Mouse (Mus musculus) gastrocnemius, postnatal 4 days (tissue): ENCODE data around the gene Tnp1. TPM values are rescaled to one million over a fixed set of nuclear protein-coding genes. Genes with fewer than 3 reads are reported as not detected.

Experiments used
- DNase-seq, 2 experiments: peaks; one replicate each; pipeline ENCODE4 v3.0.0; 2021 to 2022; ENCODE audit warnings: low spot score in 2 of 2, mixed read lengths in 2 of 2
- total RNA-seq, 2 experiments: library from RNA; stranded (reverse); gene quantifications; 2 replicates each; pipeline ENCODE4 v1.2.3; 2021

The Tnp1 gene
- total RNA-seq, 2 experiments from 2014 or later: not detected

GRCm38 (mm10) chr1:73006847-73007246 lies 8.9 kb downstream of the Tnp1 start:
- DNase-seq: no peak

DNA sequence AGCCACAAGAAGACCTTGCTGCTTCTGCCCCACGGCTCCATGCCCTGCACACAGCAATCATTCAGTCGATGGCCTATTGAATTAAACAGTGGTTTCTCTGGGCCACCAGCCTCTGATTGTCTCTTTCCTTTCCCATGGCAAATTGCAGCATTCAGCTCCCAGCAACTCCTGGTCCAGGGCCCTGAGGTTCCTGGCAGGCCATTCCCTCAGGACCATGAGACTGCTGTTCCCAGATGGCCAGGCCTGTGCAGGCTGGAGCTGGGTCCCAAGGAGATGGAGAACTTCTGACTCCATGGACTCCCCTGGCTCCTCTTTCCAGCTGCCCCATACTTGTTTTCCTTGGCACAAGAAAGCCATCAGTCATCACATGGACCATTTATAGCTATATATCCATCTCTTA lies 10.8 kb downstream of the Tnp1 start:
- DNase-seq: no peak

GRCm38 (mm10) chr1:73002637-73003036 lies 13.1 kb downstream of the Tnp1 start:
- no peak for DNase-seq

DNA sequence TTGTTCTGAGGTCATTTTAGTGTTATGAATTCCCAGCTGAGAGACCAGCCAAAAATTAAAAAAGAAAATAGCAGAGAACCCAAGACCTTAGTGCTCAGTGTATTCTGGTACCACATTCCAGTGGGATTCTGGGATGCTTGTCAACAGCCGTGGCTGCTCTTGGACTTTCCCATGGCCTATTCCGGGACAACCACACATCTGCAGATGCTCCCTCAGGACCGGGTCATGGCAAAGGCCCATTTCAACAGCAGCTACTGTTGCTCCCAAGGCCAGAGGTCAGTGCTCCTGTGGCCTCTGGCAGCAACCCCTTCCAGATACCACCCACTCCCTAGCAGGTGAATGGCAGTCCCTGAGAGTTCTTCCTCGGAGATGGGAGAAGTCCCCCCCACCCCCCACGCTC lies 13.7 kb downstream of the Tnp1 start:
- DNase-seq: no peak

- DNase-seq: no peak
These were observed 20.8 kb downstream of the Tnp1 start for GRCm38 (mm10) chr1:72994751-72995528.

DNA sequence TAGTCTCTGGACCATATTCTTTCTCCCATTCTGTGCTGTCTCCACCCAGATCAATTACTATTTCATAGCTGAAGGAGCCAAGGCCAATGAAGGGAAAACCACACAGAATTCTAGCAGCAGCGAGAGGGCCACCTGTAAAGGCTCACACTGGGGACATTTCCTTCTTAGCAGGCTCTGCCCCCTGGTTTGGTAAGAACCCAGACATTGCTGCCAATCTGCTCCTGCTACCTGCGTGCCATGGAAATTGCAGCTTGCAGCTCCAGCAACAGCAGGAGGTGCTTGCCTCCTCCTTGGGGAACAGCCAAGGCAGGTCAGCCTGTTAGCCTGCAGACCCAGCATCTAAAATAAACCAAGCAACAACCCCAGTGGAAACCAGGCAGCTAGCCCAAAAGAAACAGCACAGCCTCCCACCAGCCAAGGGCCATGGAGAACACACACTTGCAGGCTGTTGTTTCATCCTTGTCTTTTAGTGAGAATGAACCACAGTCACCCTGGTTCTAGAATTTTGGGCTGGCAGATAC lies 22.7 kb downstream of the Tnp1 start:
- DNase-seq: no peak

GRCm38 (mm10) chr1:72992209-72992608 lies 23.5 kb downstream of the Tnp1 start:
- DNase-seq: no peak

DNA sequence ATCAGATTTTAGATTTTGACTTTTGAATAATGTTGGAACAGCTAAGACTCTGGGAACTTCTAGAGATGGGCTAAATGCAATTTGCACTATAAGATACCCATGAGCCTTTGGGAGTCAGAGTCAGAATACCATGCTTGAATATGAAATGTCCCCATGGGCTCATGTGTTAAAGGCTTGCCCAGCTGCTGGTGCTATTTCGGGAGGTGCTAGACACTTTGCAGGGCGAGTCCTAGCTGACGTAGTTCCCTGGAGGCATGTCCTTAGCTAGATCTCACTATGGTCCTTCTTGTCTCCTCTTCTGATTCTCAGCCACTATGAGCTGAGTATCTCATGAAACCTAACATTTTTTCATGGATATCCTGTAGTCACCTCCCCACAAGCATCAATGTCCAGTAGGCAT lies 26.8 kb downstream of the Tnp1 start:
- no peak for DNase-seq

DNA sequence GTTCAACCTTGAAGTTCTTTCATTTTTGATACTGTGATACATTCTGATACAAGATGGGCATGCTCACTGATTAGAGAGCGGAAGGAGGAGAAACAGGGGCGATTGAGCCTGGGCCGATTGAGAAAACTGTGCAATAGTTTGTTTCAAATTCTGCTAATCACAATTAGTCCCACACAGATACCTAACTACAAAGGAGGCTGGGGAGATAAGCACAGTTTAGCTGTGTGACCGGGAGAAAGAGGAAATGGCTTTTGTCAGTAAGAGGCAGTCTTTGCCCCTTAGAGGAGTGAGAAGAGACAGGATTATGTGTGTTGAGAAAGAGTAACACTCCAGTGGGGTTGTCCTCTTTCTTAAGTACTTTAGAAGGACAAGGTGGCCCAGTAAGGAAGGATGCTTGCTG lies 29.0 kb downstream of the Tnp1 start:
- no peak for DNase-seq

GRCm38 (mm10) chr1:72978956-72979355 lies 36.8 kb downstream of the Tnp1 start:
- DNase-seq: no peak

GRCm38 (mm10) chr1:72974226-72974625 lies 41.5 kb downstream of the Tnp1 start:
- DNase-seq: no peak

- DNase-seq: peak in 1 of 2 experiments; percentile 42
These were observed 45.2 kb downstream of the Tnp1 start for GRCm38 (mm10) chr1:72970461-72970860.

- DNase-seq: peak in 1 of 2 experiments; percentile 30
These were observed 46.4 kb downstream of the Tnp1 start for GRCm38 (mm10) chr1:72969113-72969812.

DNA sequence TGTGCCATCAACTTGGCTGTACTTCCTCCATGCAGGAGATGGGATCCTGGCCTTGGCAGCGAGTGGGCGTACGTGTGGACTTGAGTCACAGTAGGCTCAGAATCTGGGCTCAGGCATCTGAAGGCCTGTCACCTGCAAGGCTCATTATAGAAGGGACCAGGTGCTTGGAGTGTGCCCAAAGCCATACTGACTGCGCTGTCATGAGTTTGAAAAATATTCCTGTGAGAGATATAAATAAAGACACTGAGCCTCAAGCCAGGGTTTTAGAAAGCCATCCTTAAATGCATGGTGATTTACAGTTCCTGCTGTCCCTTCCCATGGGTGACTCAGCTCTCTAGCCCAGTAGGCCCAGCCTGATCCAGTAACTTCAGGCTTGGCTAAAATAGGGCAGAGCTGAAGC lies 49.3 kb downstream of the Tnp1 start:
- DNase-seq: peak in 1 of 2 experiments; percentile 31

Other genes starting within 250 kb of the Tnp1 start
- gene Igfbp2, start 191.4 kb downstream of the Tnp1 start, total RNA-seq: 10 to 100 TPM; 45.6 to 56.5 TPM
- gene Igfbp5, start 141.0 kb downstream of the Tnp1 start, total RNA-seq: 100 to 1,000 TPM; 335 to 342 TPM